Mouse (Mus musculus): ENCODE measurements around the gene Bicd2. TPM values are rescaled to one million over a fixed set of nuclear protein-coding genes. Genes with fewer than 3 reads are reported as not detected.

Gene Bicd2
- polyA plus RNA-seq, 1 experiment, result 51.1 TPM

DNA sequence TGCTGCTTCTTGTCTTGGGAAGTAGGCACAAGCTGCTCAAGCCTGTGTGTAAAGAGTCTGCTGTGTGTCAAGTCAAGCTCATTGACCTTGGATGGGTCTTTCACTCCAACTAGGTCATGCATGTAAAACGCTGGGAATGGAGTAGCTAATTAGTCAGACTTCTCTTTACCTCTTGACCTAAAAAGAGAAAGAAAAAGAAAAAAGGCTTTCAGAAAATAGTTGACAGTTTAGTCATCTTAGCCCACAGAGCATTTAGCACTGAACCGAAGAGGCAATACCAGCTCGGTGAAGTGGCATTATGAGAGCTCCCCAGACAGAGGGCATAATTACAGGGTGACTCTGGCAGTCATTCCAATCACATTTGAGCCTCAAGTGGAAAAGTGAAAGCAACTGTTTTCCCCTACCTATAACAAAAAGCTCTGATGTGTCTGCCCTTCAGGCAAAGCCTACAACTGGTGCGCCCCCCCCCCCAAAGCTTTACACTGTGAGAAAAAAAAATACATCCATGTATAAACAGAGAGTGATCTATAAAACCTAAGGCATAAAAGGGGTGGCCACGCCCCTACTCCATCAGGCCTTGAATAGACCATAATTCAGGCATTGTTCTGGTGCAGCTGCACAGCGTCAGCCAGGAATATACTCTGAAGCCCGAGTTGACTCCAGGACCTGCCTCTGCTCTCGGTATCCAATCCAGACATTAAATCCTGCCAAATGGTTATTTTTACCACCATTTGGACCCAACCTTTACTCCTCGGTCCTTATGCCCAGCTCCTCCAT is 24.8 kb upstream of the Bicd2 start:
- WGBS, result 87% methylated on average over 9 of the region's 9 CpGs
- no peak overlapping the region for H3K4me3 ChIP-seq (ENCODE audit: control insufficient read depth, insufficient read depth, low read length)
- no peak for DNase-seq
- TF ChIP-seq CTCF (IDR thresholded peaks at IDR 0.05; ENCODE audit: borderline replicate concordance, control insufficient read depth, extremely low read depth, insufficient read depth, low read length, poor library complexity), result no peak
- TF ChIP-seq POLR2A (IDR thresholded peaks at IDR 0.05; ENCODE audit: control insufficient read depth, extremely low read depth, insufficient read depth, low read length, poor library complexity), result no peak
- no peaks in the 10 kb centered on the region for H3K36me3 ChIP-seq (ENCODE audit: control insufficient read depth, insufficient read depth, low read length)
- H3K27me3 ChIP-seq (ENCODE audit: control insufficient read depth, insufficient read depth, low read length), result no peaks in the 10 kb centered on the region
- H3K27ac ChIP-seq (ENCODE audit: control insufficient read depth, insufficient read depth, low read length), result no peak overlapping the region
- 0 out of 2 replicates have a peak, but pooled peaks cover 2% of the 10 kb centered on the region for H3K4me1 ChIP-seq (replicated peaks; ENCODE audit: control insufficient read depth, insufficient read depth, low read length)

- no peak overlapping the region for H3K4me3 ChIP-seq (ENCODE audit: control insufficient read depth, insufficient read depth, low read length)
- no peak for DNase-seq
Measured at GRCm38 (mm10) chr13:49317508-49317907, 23.9 kb upstream of the Bicd2 start.

GRCm38 (mm10) chr13:49317914-49318313 is 23.5 kb upstream of the Bicd2 start:
- no peaks in the 10 kb centered on the region for H3K36me3 ChIP-seq (ENCODE audit: control insufficient read depth, insufficient read depth, low read length)
- H3K27me3 ChIP-seq (ENCODE audit: control insufficient read depth, insufficient read depth, low read length), result no peaks in the 10 kb centered on the region
- WGBS, result 96% methylated on average over 7 of the region's 7 CpGs
- no peak overlapping the region for H3K4me3 ChIP-seq (ENCODE audit: control insufficient read depth, insufficient read depth, low read length)
- H3K27ac ChIP-seq (ENCODE audit: control insufficient read depth, insufficient read depth, low read length), result no peak overlapping the region
- TF ChIP-seq POLR2A (IDR thresholded peaks at IDR 0.05; ENCODE audit: control insufficient read depth, extremely low read depth, insufficient read depth, low read length, poor library complexity) (no peak), CTCF (IDR thresholded peaks at IDR 0.05; ENCODE audit: borderline replicate concordance, control insufficient read depth, extremely low read depth, insufficient read depth, low read length, poor library complexity) (no peak)
- no peak for DNase-seq
- 0 out of 2 replicates have a peak, but pooled peaks cover 2% of the 10 kb centered on the region for H3K4me1 ChIP-seq (replicated peaks; ENCODE audit: control insufficient read depth, insufficient read depth, low read length)

More at GRCm38 (mm10) chr13:49317508-49317907, 23.9 kb upstream of the Bicd2 start:
- Histone ChIP-seq H3K36me3 (ENCODE audit: control insufficient read depth, insufficient read depth, low read length) (no peaks in the 10 kb centered on the region), H3K27ac (ENCODE audit: control insufficient read depth, insufficient read depth, low read length) (no peak overlapping the region), H3K27me3 (ENCODE audit: control insufficient read depth, insufficient read depth, low read length) (no peaks in the 10 kb centered on the region), H3K4me1 (replicated peaks; ENCODE audit: control insufficient read depth, insufficient read depth, low read length) (0 out of 2 replicates have a peak, but pooled peaks cover 2% of the 10 kb centered on the region)
- WGBS, result 90% methylated on average over 6 of the region's 6 CpGs
- no peak for TF ChIP-seq POLR2A (IDR thresholded peaks at IDR 0.05; ENCODE audit: control insufficient read depth, extremely low read depth, insufficient read depth, low read length, poor library complexity)
- no peak for TF ChIP-seq CTCF (IDR thresholded peaks at IDR 0.05; ENCODE audit: borderline replicate concordance, control insufficient read depth, extremely low read depth, insufficient read depth, low read length, poor library complexity)

- H3K27me3 ChIP-seq (ENCODE audit: control insufficient read depth, insufficient read depth, low read length), result no peaks in the 10 kb centered on the region
- H3K4me1 ChIP-seq (replicated peaks; ENCODE audit: control insufficient read depth, insufficient read depth, low read length), result 0 out of 2 replicates have a peak, but pooled peaks cover 2% of the 10 kb centered on the region
- no peaks in the 10 kb centered on the region for H3K36me3 ChIP-seq (ENCODE audit: control insufficient read depth, insufficient read depth, low read length)
- no peak within 1 kb of the TSS for H3K4me3 ChIP-seq (ENCODE audit: control insufficient read depth, insufficient read depth, low read length)
- 29% methylated on average over 10 of the region's 10 CpGs for WGBS
- no peak for DNase-seq
- H3K27ac ChIP-seq (ENCODE audit: control insufficient read depth, insufficient read depth, low read length), result no peak within 1 kb of the TSS
- no peak for TF ChIP-seq POLR2A (IDR thresholded peaks at IDR 0.05; ENCODE audit: control insufficient read depth, extremely low read depth, insufficient read depth, low read length, poor library complexity)
- no peak for TF ChIP-seq CTCF (IDR thresholded peaks at IDR 0.05; ENCODE audit: borderline replicate concordance, control insufficient read depth, extremely low read depth, insufficient read depth, low read length, poor library complexity)
Measured at GRCm38 (mm10) chr13:49320040-49320439, 21.3 kb upstream of the Bicd2 start, which contains the start of gene Fgd3. Fgd3 (minus strand) TSS chr13:49320311.

GRCm38 (mm10) chr13:49320514-49320913 is 20.9 kb upstream of the Bicd2 start:
- DNase-seq, result no peak
- 0 out of 2 replicates have a peak, but pooled peaks cover 2% of the 10 kb centered on the region for H3K4me1 ChIP-seq (replicated peaks; ENCODE audit: control insufficient read depth, insufficient read depth, low read length)
- 97% methylated on average over 1 of the region's 1 CpGs for WGBS
- no peaks in the 10 kb centered on the region for H3K27me3 ChIP-seq (ENCODE audit: control insufficient read depth, insufficient read depth, low read length)
- H3K36me3 ChIP-seq (ENCODE audit: control insufficient read depth, insufficient read depth, low read length), result no peaks in the 10 kb centered on the region
- no peak overlapping the region for H3K4me3 ChIP-seq (ENCODE audit: control insufficient read depth, insufficient read depth, low read length)
- TF ChIP-seq CTCF (IDR thresholded peaks at IDR 0.05; ENCODE audit: borderline replicate concordance, control insufficient read depth, extremely low read depth, insufficient read depth, low read length, poor library complexity) (no peak), POLR2A (IDR thresholded peaks at IDR 0.05; ENCODE audit: control insufficient read depth, extremely low read depth, insufficient read depth, low read length, poor library complexity) (no peak)
- no peak overlapping the region for H3K27ac ChIP-seq (ENCODE audit: control insufficient read depth, insufficient read depth, low read length)

DNA sequence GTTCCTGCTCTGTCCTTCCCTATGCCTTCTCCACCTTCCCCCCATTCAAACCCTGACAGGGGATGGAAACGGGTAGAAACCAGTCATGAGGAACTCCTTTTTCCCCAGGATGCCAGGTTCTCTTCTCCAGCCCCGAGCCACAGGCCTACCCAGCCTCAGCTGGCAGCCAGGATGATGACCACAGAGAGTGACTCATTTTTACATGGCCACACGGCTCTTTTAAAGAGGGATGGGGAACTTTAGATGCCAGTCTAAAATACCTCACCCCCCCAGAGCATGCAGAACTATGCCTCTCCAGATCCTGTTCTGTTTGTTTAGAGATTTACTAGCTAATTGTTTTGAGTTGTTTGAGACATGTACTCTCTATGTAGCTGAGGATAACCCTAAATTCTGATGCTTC is 19.9 kb upstream of the Bicd2 start:
- H3K4me3 ChIP-seq (ENCODE audit: control insufficient read depth, insufficient read depth, low read length), result no peak overlapping the region
- H3K4me1 ChIP-seq (replicated peaks; ENCODE audit: control insufficient read depth, insufficient read depth, low read length), result 0 out of 2 replicates have a peak, but pooled peaks cover 2% of the 10 kb centered on the region
- no peak for TF ChIP-seq POLR2A (IDR thresholded peaks at IDR 0.05; ENCODE audit: control insufficient read depth, extremely low read depth, insufficient read depth, low read length, poor library complexity)
- TF ChIP-seq CTCF (IDR thresholded peaks at IDR 0.05; ENCODE audit: borderline replicate concordance, control insufficient read depth, extremely low read depth, insufficient read depth, low read length, poor library complexity), result no peak
- no peak overlapping the region for H3K27ac ChIP-seq (ENCODE audit: control insufficient read depth, insufficient read depth, low read length)
- no peak for DNase-seq
- 49% methylated on average over 3 of the region's 3 CpGs for whole genome bisulfite sequencing
- H3K27me3 ChIP-seq (ENCODE audit: control insufficient read depth, insufficient read depth, low read length), result no peaks in the 10 kb centered on the region
- H3K36me3 ChIP-seq (ENCODE audit: control insufficient read depth, insufficient read depth, low read length), result no peaks in the 10 kb centered on the region
